Mouse (Mus musculus) embryonic fibroblast, embryonic 13.5 days (primary cell): ENCODE measurements around the gene Nrsn2.

Source experiments
- CTCF ChIP-seq: IDR thresholded peaks from 2 replicates; pipeline ENCODE4 v1.5.1; 2011; ENCODE audit warnings: mild to moderate bottlenecking, control low read depth, low read length, moderate library complexity, borderline replicate concordance; ENCODE audit not compliant: insufficient read depth
- POLR2A ChIP-seq: IDR thresholded peaks from 2 replicates; pipeline ENCODE4 v1.6.1; 2011; ENCODE audit warnings: low read depth, mild to moderate bottlenecking, control low read depth, low read length, moderate library complexity

DNA sequence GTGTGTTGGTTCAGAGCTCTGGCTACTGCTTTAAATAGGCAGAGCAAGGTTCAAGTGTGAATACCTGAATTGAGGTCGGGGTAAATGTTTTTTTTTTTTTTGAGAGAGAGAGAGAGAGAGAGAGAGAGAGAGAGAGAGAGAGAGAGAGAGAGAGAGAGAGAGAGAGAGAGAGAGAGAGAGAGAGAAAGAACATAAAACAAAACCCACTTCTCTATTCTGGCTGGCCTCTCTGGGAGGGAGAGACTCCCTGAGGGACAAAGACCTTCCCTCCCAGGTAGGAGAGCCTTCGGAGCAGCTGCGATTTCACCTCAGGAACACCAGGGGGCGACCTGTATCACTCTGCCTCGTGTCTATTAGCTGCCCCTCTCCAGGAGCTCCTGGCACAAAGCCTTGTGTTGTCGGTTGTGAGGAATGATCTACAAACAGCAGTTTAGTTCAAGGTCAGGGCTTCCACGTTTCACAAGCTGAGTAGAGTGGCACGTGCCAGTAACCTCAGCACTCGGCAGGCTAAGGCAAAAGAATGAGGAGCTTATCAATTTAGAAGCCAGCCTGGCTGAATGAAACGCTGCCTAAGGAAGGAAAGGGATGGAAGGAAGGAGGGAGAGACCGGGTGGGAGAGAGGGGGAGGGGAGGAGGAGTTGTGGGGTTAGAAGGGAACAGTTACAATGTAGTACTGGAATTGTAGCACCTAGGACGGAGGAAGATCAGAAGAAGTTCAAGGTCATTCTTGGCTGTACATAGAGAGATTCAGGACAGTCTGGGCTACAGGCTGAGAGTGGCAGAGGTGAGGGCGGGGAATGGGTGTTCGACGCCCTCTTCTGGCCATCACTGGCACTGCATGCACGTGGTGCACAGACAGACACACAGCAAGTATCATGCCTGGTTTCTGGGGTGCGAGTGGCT, 12.9 kb downstream of the Nrsn2 start:
- peak; percentile 90 for TF ChIP-seq CTCF
- TF ChIP-seq POLR2A = no peak
